Mouse (Mus musculus): ENCODE results near the gene 9330161L09Rik. TPM values are rescaled to one million over a fixed set of nuclear protein-coding genes. Genes with fewer than 3 reads are reported as not detected.

9330161L09Rik gene
- total and polyA plus RNA-seq, 3 experiments = 0.05 to 8.1 (median 2.1) TPM

DNA sequence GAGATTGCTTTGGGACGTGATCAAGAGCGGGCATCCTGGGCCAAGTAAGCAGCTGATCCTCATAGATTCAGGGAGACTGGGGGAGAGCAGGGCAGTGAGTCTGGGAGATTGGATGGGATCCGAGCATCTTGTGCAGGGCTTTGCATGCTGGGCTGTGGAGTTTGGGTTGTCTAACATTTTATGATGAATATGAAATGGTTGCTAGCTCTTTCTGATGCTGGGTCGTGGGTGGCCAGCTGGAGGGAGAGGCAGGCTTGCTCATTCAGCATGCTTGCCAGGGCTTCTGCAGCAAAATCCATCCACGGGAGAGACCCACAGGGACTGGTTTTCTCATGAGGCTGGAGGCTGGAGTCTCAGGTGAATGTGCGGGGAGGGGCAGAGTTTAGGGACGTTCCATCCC, 16.5 kb downstream of the 9330161L09Rik start:
- ATAC-seq (ENCODE audit: extremely low read depth, insufficient number of reproducible peaks, low FRiP score, poor library complexity, severe bottlenecking) (no peak), DNase-seq (ENCODE audit: low spot score) (no peak)
- Histone ChIP-seq H3K4me3 (ENCODE audit: low read depth, low read length) (peak overlapping the region; percentile 0; the same call in 1 of the 2 replicates), H3K9me3 (replicated peaks) (no peaks in the 10 kb centered on the region), H3K27me3 (ENCODE audit: insufficient read depth, low read length) (no peaks in the 10 kb centered on the region), H3K4me1 (ENCODE audit: insufficient read depth, low read depth, low read length) (peaks cover 84% of the 10 kb centered on the region), H3K36me3 (replicated peaks) (peaks cover 46% of the 10 kb centered on the region)
- no peak for TF ChIP-seq POLR2AphosphoS5 (IDR thresholded peaks at IDR 0.05; ENCODE audit: insufficient replicate concordance, low read depth, low read length)

DNA sequence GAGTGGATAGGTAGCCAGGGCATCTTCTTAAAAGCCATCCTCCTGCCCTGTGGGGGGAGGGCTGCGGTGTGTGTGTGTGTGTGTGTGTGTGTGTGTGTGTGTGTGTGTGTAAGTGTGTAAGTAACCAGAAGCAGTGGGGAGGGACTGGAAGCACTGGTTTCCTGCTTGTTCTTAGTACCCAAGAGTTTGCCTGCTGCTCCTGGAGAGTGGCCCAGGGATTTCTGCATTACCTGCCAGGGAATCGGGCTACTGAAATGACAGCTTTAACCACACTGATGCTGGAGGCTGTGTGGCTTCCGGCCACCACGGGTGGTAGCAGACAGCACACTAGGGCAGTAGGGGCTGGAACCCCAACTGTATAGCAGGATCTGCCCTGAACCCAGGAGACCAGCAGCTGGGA, 17.6 kb downstream of the 9330161L09Rik start:
- ATAC-seq (ENCODE audit: extremely low read depth, insufficient number of reproducible peaks, low FRiP score, poor library complexity, severe bottlenecking) (no peak), DNase-seq (ENCODE audit: low spot score) (no peak)
- H3K9me3 ChIP-seq (replicated peaks) = no peaks in the 10 kb centered on the region
- peak overlapping the region; percentile 83; the same call in 1 of the 2 replicates for H3K4me3 ChIP-seq (ENCODE audit: low read depth, low read length)
- TF ChIP-seq TAL1 (conservative IDR thresholded peaks at IDR 0.05; ENCODE audit: low read depth, low read length) = no peak
- TF ChIP-seq GATA2 (IDR thresholded peaks at IDR 0.05; ENCODE audit: borderline replicate concordance, low read depth, low read length) = no peak
- no peak for TF ChIP-seq GATA1 (IDR thresholded peaks at IDR 0.05; ENCODE audit: borderline replicate concordance, low read length)
- TF ChIP-seq POLR2AphosphoS5 (IDR thresholded peaks at IDR 0.05; ENCODE audit: insufficient replicate concordance, low read depth, low read length) = no peak
- no peak for TF ChIP-seq CTCF (IDR thresholded peaks at IDR 0.05; ENCODE audit: low read depth, low read length)
- H3K36me3 ChIP-seq (replicated peaks) = peaks cover 35% of the 10 kb centered on the region
- H3K4me1 ChIP-seq (ENCODE audit: insufficient read depth, low read depth, low read length) = peaks cover 78% of the 10 kb centered on the region
- no peaks in the 10 kb centered on the region for H3K27me3 ChIP-seq (ENCODE audit: insufficient read depth, low read length)

DNA sequence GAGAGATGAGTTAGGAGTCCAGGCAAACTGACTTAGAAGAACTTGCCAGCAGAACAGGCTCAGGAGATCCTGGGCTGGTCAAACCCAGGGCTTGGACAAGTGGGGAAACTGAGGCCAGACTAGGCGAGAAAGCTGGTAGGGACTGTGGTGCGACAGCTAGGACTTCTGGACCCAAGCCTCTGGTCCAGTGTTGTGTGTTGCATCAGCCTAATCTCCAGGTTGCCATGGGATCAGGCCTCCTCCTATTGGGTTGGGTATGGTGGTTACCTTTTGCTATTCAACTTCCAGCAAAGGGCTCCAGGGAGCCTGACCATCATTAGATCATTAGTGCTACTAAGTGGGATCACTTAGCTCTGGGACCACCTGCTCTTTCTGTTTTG, 18.3 kb downstream of the 9330161L09Rik start:
- TF ChIP-seq GATA2 (IDR thresholded peaks at IDR 0.05; ENCODE audit: borderline replicate concordance, low read depth, low read length) (no peak), POLR2AphosphoS5 (IDR thresholded peaks at IDR 0.05; ENCODE audit: insufficient replicate concordance, low read depth, low read length) (no peak), CTCF (IDR thresholded peaks at IDR 0.05; ENCODE audit: low read depth, low read length) (no peak), TAL1 (conservative IDR thresholded peaks at IDR 0.05; ENCODE audit: low read depth, low read length) (no peak), GATA1 (IDR thresholded peaks at IDR 0.05; ENCODE audit: borderline replicate concordance, low read length) (no peak)
- H3K36me3 ChIP-seq (replicated peaks) = peaks cover 32% of the 10 kb centered on the region
- no peak for ATAC-seq (ENCODE audit: extremely low read depth, insufficient number of reproducible peaks, low FRiP score, poor library complexity, severe bottlenecking)
- H3K27me3 ChIP-seq (ENCODE audit: insufficient read depth, low read length) = no peaks in the 10 kb centered on the region
- peaks cover 78% of the 10 kb centered on the region for H3K4me1 ChIP-seq (ENCODE audit: insufficient read depth, low read depth, low read length)
- peak; percentile 40 for DNase-seq (ENCODE audit: low spot score)
- no peaks in the 10 kb centered on the region for H3K9me3 ChIP-seq (replicated peaks)
- H3K4me3 ChIP-seq (ENCODE audit: low read depth, low read length) = peak overlapping the region; percentile 83

DNA sequence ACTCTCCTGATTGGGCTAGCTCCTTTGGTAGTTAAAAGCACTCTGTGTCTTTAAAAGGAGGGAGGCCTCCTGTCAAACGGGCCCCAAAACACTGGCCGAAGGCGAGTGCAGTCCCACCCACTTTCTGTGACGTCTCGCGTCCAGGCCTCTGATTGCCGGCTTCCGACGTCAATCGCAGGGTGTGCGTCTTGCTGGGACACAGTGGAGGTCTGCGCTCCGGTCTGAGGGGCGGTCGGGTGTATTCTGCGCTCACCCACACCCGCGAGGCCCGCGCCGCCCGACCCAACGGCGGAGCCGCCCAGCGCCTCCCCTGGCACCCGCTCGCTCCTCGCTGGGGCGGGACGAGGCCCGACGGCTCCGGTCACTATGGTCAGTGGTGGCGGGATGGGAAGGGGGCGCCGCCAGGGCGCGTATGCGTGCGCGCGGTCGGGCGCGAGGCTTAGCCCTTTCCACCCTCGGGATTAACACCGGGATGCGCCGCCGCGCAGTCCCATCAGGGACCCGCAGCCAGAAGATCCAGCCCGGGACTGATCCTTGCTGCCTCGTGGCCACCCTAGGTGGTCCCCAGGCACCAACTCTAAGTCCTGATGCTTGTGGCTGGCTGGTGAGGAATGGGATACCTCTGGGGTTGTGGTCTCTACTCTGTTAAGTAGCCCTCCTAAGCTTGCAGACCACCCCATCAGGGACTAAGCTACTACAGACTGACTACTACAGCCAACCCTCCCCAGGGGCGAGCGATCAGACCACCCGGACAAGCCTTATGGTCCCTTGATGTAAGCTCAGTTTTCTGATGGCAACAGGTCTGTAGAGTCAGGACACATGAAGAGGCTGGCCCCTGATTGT, 18.9 kb downstream of the 9330161L09Rik start, which contains the start of gene Otub2:
TSS of gene Otub2 (plus strand) at position 178 of the 843 bp plus-strand sequence.
- Histone ChIP-seq H3K9me3 (replicated peaks) (no peaks in the 10 kb centered on the region), H3K36me3 (replicated peaks) (peaks cover 29% of the 10 kb centered on the region), H3K27me3 (ENCODE audit: insufficient read depth, low read length) (no peaks in the 10 kb centered on the region), H3K4me3 (ENCODE audit: low read depth, low read length) (peak within 1 kb of the TSS; percentile 83), H3K4me1 (ENCODE audit: insufficient read depth, low read depth, low read length) (peaks cover 76% of the 10 kb centered on the region)
- no peak for TF ChIP-seq POLR2AphosphoS5 (IDR thresholded peaks at IDR 0.05; ENCODE audit: insufficient replicate concordance, low read depth, low read length)
- ATAC-seq (ENCODE audit: extremely low read depth, insufficient number of reproducible peaks, low FRiP score, poor library complexity, severe bottlenecking) (peak; percentile 89), DNase-seq (ENCODE audit: low spot score) (peak; percentile 98)

DNA sequence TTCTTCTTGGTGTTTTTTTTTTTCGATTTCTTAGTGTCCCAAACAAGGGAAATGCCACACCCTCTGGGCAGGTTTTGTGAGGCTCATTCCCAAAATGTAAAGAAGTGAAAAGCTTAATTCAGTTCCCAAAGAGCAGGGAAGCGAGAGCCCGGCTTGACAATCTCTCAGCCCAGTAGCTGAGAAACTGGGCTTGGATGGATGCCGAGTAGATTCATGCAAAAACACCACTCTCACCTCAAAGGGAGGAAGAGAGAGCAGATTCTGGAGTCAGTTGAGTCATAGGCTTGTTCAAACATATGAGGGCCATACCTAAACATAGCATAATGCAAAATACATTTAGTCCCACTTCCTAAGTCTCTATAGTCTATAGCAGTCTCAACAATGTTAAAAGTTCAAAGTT, 27.4 kb downstream of the 9330161L09Rik start:
- TF ChIP-seq CTCF (IDR thresholded peaks at IDR 0.05; ENCODE audit: low read depth, low read length) (no peak), POLR2AphosphoS5 (IDR thresholded peaks at IDR 0.05; ENCODE audit: insufficient replicate concordance, low read depth, low read length) (no peak), GATA2 (IDR thresholded peaks at IDR 0.05; ENCODE audit: borderline replicate concordance, low read depth, low read length) (no peak), GATA1 (IDR thresholded peaks at IDR 0.05; ENCODE audit: borderline replicate concordance, low read length) (no peak)
- Histone ChIP-seq H3K27me3 (ENCODE audit: insufficient read depth, low read length) (peaks cover 2% of the 10 kb centered on the region; the same call in 1 of the 2 replicates), H3K9me3 (replicated peaks) (no peaks in the 10 kb centered on the region), H3K4me1 (ENCODE audit: insufficient read depth, low read depth, low read length) (peaks cover 50% of the 10 kb centered on the region), H3K36me3 (replicated peaks) (no peaks in the 10 kb centered on the region), H3K4me3 (ENCODE audit: low read depth, low read length) (no peak overlapping the region)
- DNase-seq (ENCODE audit: low spot score) (no peak), ATAC-seq (ENCODE audit: extremely low read depth, insufficient number of reproducible peaks, low FRiP score, poor library complexity, severe bottlenecking) (no peak)

DNA sequence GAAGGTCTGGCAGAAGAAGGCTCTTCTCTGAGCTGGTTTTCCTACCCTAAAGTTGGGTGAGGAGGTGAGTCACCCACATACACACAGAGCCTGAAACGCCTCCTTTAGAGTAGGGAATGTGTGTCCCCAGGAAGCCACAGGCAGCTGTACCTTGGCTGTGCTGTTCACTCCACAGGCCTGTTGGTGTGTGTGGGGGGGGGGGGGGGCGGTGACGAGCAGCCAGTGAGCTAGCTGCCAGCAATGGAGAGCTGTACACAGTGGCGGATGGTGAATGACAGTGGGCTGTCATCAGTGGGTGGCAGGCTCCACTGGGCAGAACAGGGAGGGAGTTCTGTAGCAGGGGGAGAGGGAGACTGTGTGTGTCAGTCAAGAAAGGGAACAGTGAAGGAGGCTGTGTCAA, 30.8 kb downstream of the 9330161L09Rik start:
- H3K27me3 ChIP-seq (ENCODE audit: insufficient read depth, low read length) = no peaks in the 10 kb centered on the region
- H3K4me3 ChIP-seq (ENCODE audit: low read depth, low read length) = no peak overlapping the region
- DNase-seq (ENCODE audit: low spot score) (peak; percentile 41), ATAC-seq (ENCODE audit: extremely low read depth, insufficient number of reproducible peaks, low FRiP score, poor library complexity, severe bottlenecking) (no peak)
- no peak for TF ChIP-seq CTCF (IDR thresholded peaks at IDR 0.05; ENCODE audit: low read depth, low read length)
- TF ChIP-seq POLR2AphosphoS5 (IDR thresholded peaks at IDR 0.05; ENCODE audit: insufficient replicate concordance, low read depth, low read length) = no peak
- TF ChIP-seq GATA1 (IDR thresholded peaks at IDR 0.05; ENCODE audit: borderline replicate concordance, low read length) = no peak
- no peak for TF ChIP-seq GATA2 (IDR thresholded peaks at IDR 0.05; ENCODE audit: borderline replicate concordance, low read depth, low read length)
- TF ChIP-seq TAL1 (conservative IDR thresholded peaks at IDR 0.05; ENCODE audit: low read depth, low read length) = no peak
- H3K9me3 ChIP-seq (replicated peaks) = no peaks in the 10 kb centered on the region
- H3K36me3 ChIP-seq (replicated peaks) = no peaks in the 10 kb centered on the region
- H3K4me1 ChIP-seq (ENCODE audit: insufficient read depth, low read depth, low read length) = peaks cover 68% of the 10 kb centered on the region
